In genomic region chr8:95320224-95321139, GRCm38 (mm10) we compare ENCODE assay signal across 8 mouse cellular contexts. TPM values are rescaled to one million over a fixed set of nuclear protein-coding genes. Genes with fewer than 3 reads are reported as not detected.
DNase-seq lines count a peak whose midpoint lies in the region; ATAC-seq lines count a peak whose summit lies in the region.

No protein-coding gene starts in this region.

- peak overlapping the region; percentile 60 for H3K9ac ChIP-seq in heart, embryonic 16.5 days (ENCODE audit: low read length)

- H3K27me3 ChIP-seq in heart, embryonic 16.5 days (ENCODE audit: control insufficient read depth, insufficient read depth, low read length) = no peaks in the 10 kb centered on the region

- H3K9me3 ChIP-seq in heart, embryonic 16.5 days (replicated peaks; ENCODE audit: control insufficient read depth, low read length) = no peaks in the 10 kb centered on the region

- ATAC-seq in heart, embryonic 16.5 days (replicated peaks; ENCODE audit: extremely low read depth, insufficient read depth, low FRiP score) = peak; percentile 63
- ATAC-seq in megakaryocyte, adult 5-6 weeks (ENCODE audit: poor library complexity, severe bottlenecking) = peak; percentile 85

- peak overlapping the region; percentile 88 for H3K4me2 ChIP-seq in heart, embryonic 16.5 days (ENCODE audit: low read depth, low read length)

- H3K4me3 ChIP-seq in heart, embryonic 16.5 days (ENCODE audit: low read length) = peak overlapping the region; percentile 54

- peaks cover 13% of the 10 kb centered on the region; the same call in 1 of the 2 replicates for H3K4me1 ChIP-seq in heart, embryonic 16.5 days (ENCODE audit: control insufficient read depth, insufficient read depth, low read length)

- H3K36me3 ChIP-seq in heart, embryonic 16.5 days (ENCODE audit: control insufficient read depth, insufficient read depth) = peaks cover 10% of the 10 kb centered on the region

- H3K27ac ChIP-seq in heart, embryonic 16.5 days (ENCODE audit: low read length) = no peak overlapping the region

- WGBS in heart, embryonic 16.5 days = 3% methylated on average over 41 of the region's 41 CpGs

- DNase-seq in urinary bladder, adult 18-20 months (ENCODE audit: low spot score in 2 of 2) = peak; percentile 56 to 77
- no peak for DNase-seq in urinary bladder, postnatal 10 days (ENCODE audit: low spot score)
- DNase-seq in embryo, embryonic 10.5 days (ENCODE audit: low spot score) = peak; percentile 65
- peak; percentile 87 for DNase-seq in kidney, postnatal 14 days
- DNase-seq in right cerebral cortex, postnatal 10 days (ENCODE audit: low spot score in 2 of 2) = peak; percentile 64 to 65
- peak; percentile 70 for DNase-seq in yolk sac, embryonic 10.5 days (ENCODE audit: low spot score)

RNA-seq across cellular contexts. Expression of gene Tepp, which starts 10.1 kb away (rescaled TPM):
- polyA plus RNA-seq in heart, embryonic 16.5 days (2015; fragmentation: Nextera tagmentation; extraction: Ambion mirVana) = 0.74 TPM in 1 of 2 replicates, not detected in the other
- 0.36 TPM in 1 of 2 replicates, not detected in the other for total RNA-seq in megakaryocyte, adult 5-6 weeks (2015)
- not detected in 2 replicates for total RNA-seq in megakaryocyte, adult 5-6 weeks (2017)

RNA-seq across cellular contexts. Expression of gene Zfp319, which starts 11.3 kb away (rescaled TPM):
- 6.4 and 6.6 TPM in 2 replicates for polyA plus RNA-seq in heart, embryonic 16.5 days (2015; fragmentation: Nextera tagmentation; extraction: Ambion mirVana)
- 5.6 and 6.7 TPM in 2 replicates for total RNA-seq in megakaryocyte, adult 5-6 weeks (2015)
- 3.7 and 4.2 TPM in 2 replicates for total RNA-seq in megakaryocyte, adult 5-6 weeks (2017)

RNA-seq across cellular contexts. Expression of gene Usb1, which starts 11.6 kb away (rescaled TPM):
- polyA plus RNA-seq in heart, embryonic 16.5 days (2015; fragmentation: Nextera tagmentation; extraction: Ambion mirVana) = 32.4 and 32.8 TPM in 2 replicates
- total RNA-seq in megakaryocyte, adult 5-6 weeks (2015) = 28.2 and 32.4 TPM in 2 replicates
- total RNA-seq in megakaryocyte, adult 5-6 weeks (2017) = 29.0 and 29.5 TPM in 2 replicates

RNA-seq across cellular contexts. Expression of gene Cngb1, which starts 14.1 kb away (rescaled TPM):
- polyA plus RNA-seq in heart, embryonic 16.5 days (2015; fragmentation: Nextera tagmentation; extraction: Ambion mirVana) = 0.66 and 1.3 TPM in 2 replicates
- 0.96 TPM in 1 of 2 replicates, not detected in the other for total RNA-seq in megakaryocyte, adult 5-6 weeks (2015)
- 0.20 TPM in 1 of 2 replicates, not detected in the other for total RNA-seq in megakaryocyte, adult 5-6 weeks (2017)

RNA-seq across cellular contexts. Expression of gene Mmp15, which starts 31.6 kb away (rescaled TPM):
- 30.1 and 39.4 TPM in 2 replicates for polyA plus RNA-seq in heart, embryonic 16.5 days (2015; fragmentation: Nextera tagmentation; extraction: Ambion mirVana)
- not detected in 2 replicates for total RNA-seq in megakaryocyte, adult 5-6 weeks (2015)
- total RNA-seq in megakaryocyte, adult 5-6 weeks (2017) = not detected in 2 replicates
